Mouse (Mus musculus): ENCODE measurements around the gene Cobl.

DNA sequence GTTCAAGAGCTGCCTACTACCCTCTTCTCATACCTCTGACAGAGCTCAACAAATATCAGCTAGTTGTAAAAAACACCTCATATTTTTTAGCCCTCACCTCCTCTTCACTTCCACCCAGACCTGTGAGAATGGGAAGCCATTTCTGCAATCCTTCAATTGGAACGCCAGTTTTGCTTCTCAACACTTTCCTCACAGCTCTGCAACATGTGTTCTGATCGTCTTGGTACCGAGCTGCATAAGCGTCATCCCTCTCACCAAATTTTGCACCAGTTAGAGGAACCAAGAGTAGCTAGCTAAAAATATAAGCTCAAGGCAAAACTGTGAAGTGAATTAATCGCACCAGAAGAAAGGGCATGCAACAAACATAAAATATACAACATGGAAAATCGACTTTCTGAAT is 56.9 kb downstream of the Cobl start:
- TF ChIP-seq POLR2A (IDR thresholded peaks at IDR 0.05; ENCODE audit: borderline replicate concordance, extremely low read depth, low read depth, low read length) (no peak), CTCF (IDR thresholded peaks at IDR 0.05; ENCODE audit: insufficient read depth, low read length) (no peak)
